Comparison of ENCODE assay signal across 8 mouse cellular contexts in genomic region chr6:97179367-97179828, GRCm38 (mm10). TPM values are rescaled to one million over a fixed set of nuclear protein-coding genes. Genes with fewer than 3 reads are reported as not detected.
A peak's percentile ranks its signal among the peaks of the same experiment; 100 is the strongest.
DNase-seq lines count a peak whose midpoint lies in the region; ATAC-seq lines count a peak whose summit lies in the region.

No protein-coding gene starts in this region.

- peak overlapping the region; percentile 93 for H3K4me3 ChIP-seq in heart, embryonic 11.5 days (ENCODE audit: low read depth, low read length)
- peak overlapping the region; percentile 95 for H3K4me3 ChIP-seq in limb, embryonic 11.5 days (ENCODE audit: low read depth, low read length)
- H3K4me3 ChIP-seq in neural tube, embryonic 13.5 days, result peak overlapping the region; percentile 83

- H3K27me3 ChIP-seq in heart, embryonic 11.5 days (ENCODE audit: control insufficient read depth, insufficient read depth, low read length), result no peaks in the 10 kb centered on the region
- H3K27me3 ChIP-seq in limb, embryonic 11.5 days (ENCODE audit: control insufficient read depth, insufficient read depth, low read length), result no peaks in the 10 kb centered on the region
- H3K27me3 ChIP-seq in neural tube, embryonic 13.5 days, result no peaks in the 10 kb centered on the region

- peak overlapping the region; percentile 70 for H3K4me2 ChIP-seq in heart, embryonic 11.5 days
- peak overlapping the region; percentile 69 for H3K4me2 ChIP-seq in limb, embryonic 11.5 days (ENCODE audit: low read depth, severe bottlenecking)
- H3K4me2 ChIP-seq in neural tube, embryonic 13.5 days, result peak overlapping the region; percentile 62

- H3K36me3 ChIP-seq in heart, embryonic 11.5 days (ENCODE audit: control insufficient read depth, insufficient read depth, low read length), result peaks cover 7% of the 10 kb centered on the region
- H3K36me3 ChIP-seq in limb, embryonic 11.5 days (ENCODE audit: control insufficient read depth, insufficient read depth, low read length), result peaks cover 8% of the 10 kb centered on the region; the same call in 1 of the 2 replicates
- peaks cover 23% of the 10 kb centered on the region for H3K36me3 ChIP-seq in neural tube, embryonic 13.5 days

- WGBS in heart, embryonic 11.5 days (ENCODE audit: insufficient replicate concordance), result 10% methylated on average over 11 of the region's 11 CpGs
- WGBS in limb, embryonic 11.5 days, result 12% methylated on average over 11 of the region's 11 CpGs
- WGBS in neural tube, embryonic 13.5 days, result 9% methylated on average over 11 of the region's 11 CpGs

- H3K4me1 ChIP-seq in heart, embryonic 11.5 days (ENCODE audit: control insufficient read depth, insufficient read depth, low read length), result peaks cover 12% of the 10 kb centered on the region; the same call in 1 of the 2 replicates
- 0 out of 2 replicates have a peak, but pooled peaks cover 4% of the 10 kb centered on the region for H3K4me1 ChIP-seq in limb, embryonic 11.5 days (ENCODE audit: control insufficient read depth, insufficient read depth, low read length)
- H3K4me1 ChIP-seq in neural tube, embryonic 13.5 days (replicated peaks), result peaks cover 35% of the 10 kb centered on the region

- H3K9me3 ChIP-seq in heart, embryonic 11.5 days (replicated peaks; ENCODE audit: control insufficient read depth, low read length), result no peaks in the 10 kb centered on the region
- no peaks in the 10 kb centered on the region for H3K9me3 ChIP-seq in limb, embryonic 11.5 days (ENCODE audit: control insufficient read depth, low read length)
- no peaks in the 10 kb centered on the region for H3K9me3 ChIP-seq in neural tube, embryonic 13.5 days

- H3K27ac ChIP-seq in heart, embryonic 11.5 days (ENCODE audit: low read depth, low read length), result peak overlapping the region; percentile 87
- peak overlapping the region; percentile 85 for H3K27ac ChIP-seq in limb, embryonic 11.5 days (replicated peaks; ENCODE audit: low read depth, low read length)
- H3K27ac ChIP-seq in neural tube, embryonic 13.5 days (replicated peaks), result peak overlapping the region; percentile 91

- ATAC-seq in heart, embryonic 11.5 days (replicated peaks; ENCODE audit: insufficient number of reproducible peaks, low FRiP score, low TSS enrichment), result peak; percentile 18
- peak; percentile 63 for ATAC-seq in limb, embryonic 11.5 days (ENCODE audit: insufficient number of reproducible peaks, low FRiP score, low TSS enrichment, low read depth)
- ATAC-seq in neural tube, embryonic 13.5 days (ENCODE audit: low read depth), result peak; percentile 64; the same call in 1 of the 2 replicates

- no peak for DNase-seq in heart, adult 11 months
- DNase-seq in ES-CJ7 (ENCODE audit: low read depth, low spot score), result peak; percentile 63
- DNase-seq in fat pad, adult 2 months (ENCODE audit: extremely low read depth, low read depth, low spot score), result peak; percentile 31
- DNase-seq in limb, embryonic 11.5 days (ENCODE audit: low spot score), result no peak
- no peak for DNase-seq in urinary bladder, postnatal 4 days (ENCODE audit: low spot score in 2 of 2)
- no peak for DNase-seq in layer of hippocampus, adult 8-10 months (ENCODE audit: low spot score in 2 of 2)

- peak overlapping the region; percentile 93 for H3K9ac ChIP-seq in heart, embryonic 11.5 days (ENCODE audit: low read depth, low read length)
- peak overlapping the region; percentile 94 for H3K9ac ChIP-seq in limb, embryonic 11.5 days (ENCODE audit: low read length)
- H3K9ac ChIP-seq in neural tube, embryonic 13.5 days, result peak overlapping the region; percentile 92

RNA-seq across cellular contexts. Expression of gene Tmf1, which starts 0.5 kb away (rescaled TPM):
- polyA plus RNA-seq in heart, embryonic 11.5 days (2014; fragmentation: Nextera tagmentation; extraction: Ambion mirVana), result 21.8 and 27.3 TPM in 2 replicates
- 30.1 and 31.1 TPM in 2 replicates for polyA plus RNA-seq in limb, embryonic 11.5 days (2014; fragmentation: Nextera tagmentation; extraction: Ambion mirVana)
- 43.1 and 44.9 TPM in 2 replicates for polyA plus RNA-seq in neural tube, embryonic 13.5 days (2015; fragmentation: Nextera tagmentation; extraction: Ambion mirVana)
- 10 to 100 TPM; 51.1 to 54.6 (median 52.1) TPM for total RNA-seq in layer of hippocampus, adult 8-10 months (2022)

RNA-seq across cellular contexts. Expression of gene Uba3, which starts 26.0 kb away (rescaled TPM):
- polyA plus RNA-seq in heart, embryonic 11.5 days (2014; fragmentation: Nextera tagmentation; extraction: Ambion mirVana), result 90.7 and 93.9 TPM in 2 replicates
- polyA plus RNA-seq in limb, embryonic 11.5 days (2014; fragmentation: Nextera tagmentation; extraction: Ambion mirVana), result 102 and 116 TPM in 2 replicates
- polyA plus RNA-seq in neural tube, embryonic 13.5 days (2015; fragmentation: Nextera tagmentation; extraction: Ambion mirVana), result 88.0 and 96.8 TPM in 2 replicates
- total RNA-seq in layer of hippocampus, adult 8-10 months (2022), result 10 to 100 TPM; 68.2 to 76.3 (median 70.4) TPM

RNA-seq across cellular contexts. Expression of gene Eogt, which starts 30.4 kb away (rescaled TPM):
- 12.1 and 13.5 TPM in 2 replicates for polyA plus RNA-seq in heart, embryonic 11.5 days (2014; fragmentation: Nextera tagmentation; extraction: Ambion mirVana)
- polyA plus RNA-seq in limb, embryonic 11.5 days (2014; fragmentation: Nextera tagmentation; extraction: Ambion mirVana), result 16.1 and 19.4 TPM in 2 replicates
- polyA plus RNA-seq in neural tube, embryonic 13.5 days (2015; fragmentation: Nextera tagmentation; extraction: Ambion mirVana), result 8.9 and 10.7 TPM in 2 replicates
- 10 to 100 TPM; 21.6 to 24.8 (median 23.2) TPM for total RNA-seq in layer of hippocampus, adult 8-10 months (2022)

RNA-seq across cellular contexts. Expression of gene Arl6ip5, which starts 31.1 kb away (rescaled TPM):
- 48.9 and 61.6 TPM in 2 replicates for polyA plus RNA-seq in heart, embryonic 11.5 days (2014; fragmentation: Nextera tagmentation; extraction: Ambion mirVana)
- polyA plus RNA-seq in limb, embryonic 11.5 days (2014; fragmentation: Nextera tagmentation; extraction: Ambion mirVana), result 23.3 and 30.4 TPM in 2 replicates
- 126 and 129 TPM in 2 replicates for polyA plus RNA-seq in neural tube, embryonic 13.5 days (2015; fragmentation: Nextera tagmentation; extraction: Ambion mirVana)
- total RNA-seq in layer of hippocampus, adult 8-10 months (2022), result 100 to 1,000 TPM; 158 to 182 (median 170) TPM

Comparison
In these comparisons a context has a peak if more than half of its experiments do, and no peak if none do; other contexts are left out.
1. DNase-seq: peak in ES-CJ7 (single experiment) and fat pad, adult 2 months (single experiment); none in heart, adult 11 months (single experiment), limb, embryonic 11.5 days (single experiment), urinary bladder, postnatal 4 days (0 of 2) and layer of hippocampus, adult 8-10 months (0 of 2).
2. Peak in every context shown above with its lines, with median percentiles within 50 percentile points of each other: ATAC-seq, H3K27ac ChIP-seq, H3K4me2 ChIP-seq, H3K4me3 ChIP-seq and H3K9ac ChIP-seq.